Mouse (Mus musculus) MEL (cell line): Measurements from ENCODE around the gene Samd4. TPM values are rescaled to one million over a fixed set of nuclear protein-coding genes. Genes with fewer than 3 reads are reported as not detected.

Experiments used
- DNase-seq: peaks from one replicate; pipeline ENCODE4 v3.0.0; 2011; ENCODE audit warnings: low read depth, low spot score
- H3K27ac ChIP-seq: 2 replicates; pipeline ENCODE4 v1.5.1; 2012; ENCODE audit warnings: low read depth, mild to moderate bottlenecking, control low read depth, low read length, moderate library complexity; ENCODE audit not compliant: control insufficient read depth
- H3K27me3 ChIP-seq, 2 experiments: fragments of 150-350 bp in 1 of 2; sonication (generic) in 1 of 2; 2 replicates each; pipeline ENCODE4 v1.6.1; 2012; ENCODE audit warnings: low read length in 2 of 2, mild to moderate bottlenecking in 2 of 2, improper control_type of control experiment in 1 of 2, moderate library complexity in 1 of 2; ENCODE audit not compliant: insufficient read depth in 2 of 2, control insufficient read depth in 1 of 2
- H3K36me3 ChIP-seq, 2 experiments: 2 replicates each; pipeline ENCODE4 v1.6.1; 2012 to 2014; ENCODE audit warnings: low read length in 2 of 2, improper control_type of control experiment in 1 of 2, inconsistent platforms in 1 of 2, mild to moderate bottlenecking in 1 of 2; ENCODE audit not compliant: insufficient read depth in 2 of 2, control insufficient read depth in 1 of 2
- H3K4me1 ChIP-seq, 2 experiments: fragments of 150-350 bp in 1 of 2; sonication (generic) in 1 of 2; 2 replicates each; pipeline ENCODE4 v1.6.1; 2012; ENCODE audit warnings: low read length in 2 of 2, improper control_type of control experiment in 1 of 2, mild to moderate bottlenecking in 1 of 2; ENCODE audit not compliant: insufficient read depth in 2 of 2, control insufficient read depth in 1 of 2
- H3K4me3 ChIP-seq, 2 experiments: fragments of 150-350 bp in 1 of 2; sonication (generic) in 1 of 2; 2 replicates each; pipeline ENCODE4 v1.5.1; 2012; ENCODE audit warnings: low read depth in 2 of 2, low read length in 2 of 2, mild to moderate bottlenecking in 2 of 2, moderate library complexity in 2 of 2, control low read depth in 1 of 2, improper control_type of control experiment in 1 of 2; ENCODE audit not compliant: control insufficient read depth in 1 of 2, insufficient read depth in 1 of 2
- H3K79me2 ChIP-seq: 2 replicates; pipeline ENCODE4 v1.6.1; 2012; ENCODE audit warnings: mild to moderate bottlenecking, low read length, moderate library complexity; ENCODE audit not compliant: control insufficient read depth, poor library complexity, insufficient read depth
- H3K9ac ChIP-seq: 2 replicates; pipeline ENCODE4 v1.6.1; 2012; ENCODE audit warnings: low read depth, mild to moderate bottlenecking, control low read depth, low read length, moderate library complexity; ENCODE audit not compliant: control insufficient read depth, poor library complexity, severe bottlenecking
- H3K9me3 ChIP-seq: fragments of 150-350 bp; sonication (generic); replicated peaks from 2 replicates; pipeline ENCODE4 v1.6.1; 2012; ENCODE audit warnings: mild to moderate bottlenecking, low read length, improper control_type of control experiment, moderate library complexity; ENCODE audit not compliant: insufficient read depth
- CTCF ChIP-seq, 3 experiments: IDR thresholded peaks in 2 of 3; conservative IDR thresholded peaks in 1 of 3; 2 replicates each; pipeline ENCODE4 v1.5.1; 2011 to 2012; ENCODE audit warnings: low read length in 3 of 3, low read depth in 2 of 3, mild to moderate bottlenecking in 2 of 3, improper control_type of control experiment in 1 of 3, inconsistent platforms in 1 of 3, mixed read lengths in 1 of 3, moderate library complexity in 1 of 3; ENCODE audit not compliant: control insufficient read depth in 1 of 3, insufficient read depth in 1 of 3, poor library complexity in 1 of 3, severe bottlenecking in 1 of 3
- EP300 ChIP-seq, 2 experiments: IDR thresholded peaks; 2 replicates each; pipeline ENCODE4 v1.6.1; 2011; ENCODE audit warnings: improper control_type of control experiment in 2 of 2, low read length in 2 of 2, low read depth in 1 of 2, mild to moderate bottlenecking in 1 of 2
- GABPA ChIP-seq: IDR thresholded peaks from 2 replicates; pipeline ENCODE4 v1.6.1; 2012; ENCODE audit warnings: low read depth, mild to moderate bottlenecking, inconsistent platforms, low read length, improper control_type of control experiment, moderate library complexity
- HCFC1 ChIP-seq: IDR thresholded peaks from 2 replicates; pipeline ENCODE4 v1.6.1; 2012; ENCODE audit warnings: low read depth, mild to moderate bottlenecking, inconsistent platforms, low read length, improper control_type of control experiment, moderate library complexity
- MAZ ChIP-seq: IDR thresholded peaks from 2 replicates; pipeline ENCODE4 v1.6.1; 2012; ENCODE audit warnings: low read depth, mild to moderate bottlenecking, inconsistent platforms, low read length, improper control_type of control experiment
- MEF2A ChIP-seq: IDR thresholded peaks from 2 replicates; pipeline ENCODE4 v1.6.1; 2014; ENCODE audit warnings: low read depth, mild to moderate bottlenecking, inconsistent platforms, low read length, improper control_type of control experiment; ENCODE audit not compliant: poor library complexity, insufficient replicate concordance, severe bottlenecking; ENCODE audit errors: extremely low read depth
- MYB ChIP-seq: IDR thresholded peaks from 2 replicates; pipeline ENCODE4 v1.6.1; 2011; ENCODE audit warnings: mild to moderate bottlenecking, low read depth, low read length, improper control_type of control experiment
- MYC ChIP-seq: IDR thresholded peaks from 2 replicates; pipeline ENCODE4 v1.6.1; 2011; ENCODE audit warnings: low read depth, mild to moderate bottlenecking, low read length, improper control_type of control experiment, moderate library complexity
- NRF1 ChIP-seq: IDR thresholded peaks from 2 replicates; pipeline ENCODE4 v1.6.1; 2014; ENCODE audit warnings: low read depth, mild to moderate bottlenecking, inconsistent platforms, low read length, improper control_type of control experiment, moderate library complexity; ENCODE audit not compliant: poor library complexity, insufficient read depth, severe bottlenecking
- POLR2AphosphoS2 ChIP-seq: IDR thresholded peaks from 2 replicates; pipeline ENCODE4 v1.6.1; 2011; ENCODE audit warnings: low read length, improper control_type of control experiment
- POLR2AphosphoS5 ChIP-seq: IDR thresholded peaks from 2 replicates; pipeline ENCODE4 v1.6.1; 2012; ENCODE audit warnings: low read depth, borderline replicate concordance, mild to moderate bottlenecking, inconsistent platforms, low read length, moderate library complexity, mixed read lengths
- RAD21 ChIP-seq: IDR thresholded peaks from 2 replicates; pipeline ENCODE4 v1.6.1; 2011; ENCODE audit warnings: mild to moderate bottlenecking, low read depth, low read length, improper control_type of control experiment
- RCOR1 ChIP-seq: IDR thresholded peaks from 2 replicates; pipeline ENCODE4 v1.6.1; 2012; ENCODE audit warnings: low read depth, mild to moderate bottlenecking, inconsistent platforms, low read length, improper control_type of control experiment
- SMC3 ChIP-seq: IDR thresholded peaks from 2 replicates; pipeline ENCODE4 v1.6.1; 2011; ENCODE audit warnings: low read depth, low read length, improper control_type of control experiment
- TAL1 ChIP-seq: IDR thresholded peaks from 2 replicates; pipeline ENCODE4 v1.6.1; 2012; ENCODE audit warnings: mild to moderate bottlenecking, inconsistent platforms, low read length, moderate library complexity, mixed read lengths
- UBTF ChIP-seq: IDR thresholded peaks from 2 replicates; pipeline ENCODE4 v1.6.1; 2012; ENCODE audit warnings: low read depth, mild to moderate bottlenecking, inconsistent platforms, low read length, improper control_type of control experiment, moderate library complexity, borderline replicate concordance; ENCODE audit not compliant: insufficient read depth
- USF2 ChIP-seq, 2 experiments: IDR thresholded peaks; 2 replicates each; pipeline ENCODE4 v1.6.1; 2011 to 2012; ENCODE audit warnings: improper control_type of control experiment in 2 of 2, low read length in 2 of 2, borderline replicate concordance in 1 of 2, inconsistent platforms in 1 of 2, low read depth in 1 of 2, mild to moderate bottlenecking in 1 of 2; ENCODE audit not compliant: insufficient read depth in 1 of 2
- ZC3H11A ChIP-seq: IDR thresholded peaks from 2 replicates; pipeline ENCODE4 v1.6.1; 2012; ENCODE audit warnings: low read depth, mild to moderate bottlenecking, inconsistent platforms, low read length, improper control_type of control experiment
- ZKSCAN1 ChIP-seq: IDR thresholded peaks from 2 replicates; pipeline ENCODE4 v1.6.1; 2012; ENCODE audit warnings: low read depth, mild to moderate bottlenecking, inconsistent platforms, low read length, improper control_type of control experiment, moderate library complexity
- ZMIZ1 ChIP-seq: IDR thresholded peaks from 2 replicates; pipeline ENCODE4 v1.6.1; 2012; ENCODE audit warnings: low read depth, mild to moderate bottlenecking, inconsistent platforms, low read length, improper control_type of control experiment, moderate library complexity
- polyA plus RNA-seq, 2 experiments: library from polyadenylated mRNA; stranded (reverse) in 1 of 2; unstranded in 1 of 2; fragments of >175 nt in 1 of 2; fragments of >200 nt in 1 of 2; gene quantifications; 2 replicates each; pipeline versions ENCODE4 v1.2.1 to v1.2.4; 2012; ENCODE audit warnings: low replicate concordance in 2 of 2, low read depth in 1 of 2; ENCODE audit not compliant: insufficient read length in 2 of 2, insufficient read depth in 1 of 2, missing spikeins in 1 of 2
- total RNA-seq: library from RNA; depleted of rRNA; stranded (reverse); fragments of 300-350 nt; gene quantifications from 2 replicates; pipeline ENCODE4 v1.2.3, GENCODE M21; 2012

Samd4 gene
- total and polyA plus RNA-seq, 3 experiments = 0.04 to 0.08 TPM; not detected in 1

- Histone ChIP-seq H3K27me3 (peaks cover 0 to 2% of the 10 kb centered on the region in 2 experiments; a peak in 3 of 4 replicates), H3K9me3 (no peaks in the 10 kb centered on the region), H3K36me3 (no peaks in the 10 kb centered on the region)
These were observed 45.9 kb downstream of the Samd4 start for GRCm38 (mm10) chr14:46928556-46928955.

GRCm38 (mm10) chr14:46932121-46932520 is 49.5 kb downstream of the Samd4 start:
- no peaks in the 10 kb centered on the region; a peak in 1 of 4 replicates for H3K27me3 ChIP-seq
- DNase-seq = no peak
- TF ChIP-seq SMC3 (no peak), USF2 (IDR thresholded peaks at IDR 0.05; ENCODE audit: borderline replicate concordance in 1 of 2, insufficient read depth in 1 of 2, low read depth in 1 of 2, low read length in 2 of 2) (no peak), MAZ (no peak), ZKSCAN1 (no peak), EP300 (IDR thresholded peaks at IDR 0.05; ENCODE audit: low read depth in 1 of 2, low read length in 2 of 2) (no peak), MYC (no peak), MYB (no peak), GABPA (no peak), POLR2AphosphoS2 (no peak), NRF1 (no peak), CTCF (IDR thresholded peaks at IDR 0.05 in 2 of 3, conservative IDR thresholded peaks at IDR 0.05 in 1 of 3; ENCODE audit: control insufficient read depth in 1 of 3, insufficient read depth in 1 of 3, low read depth in 2 of 3, low read length in 3 of 3, poor library complexity in 1 of 3, severe bottlenecking in 1 of 3) (no peak), RCOR1 (no peak), MEF2A (no peak), TAL1 (no peak)
- H3K4me3 ChIP-seq = no peak overlapping the region
- H3K79me2 ChIP-seq = no peaks in the 10 kb centered on the region
- H3K9me3 ChIP-seq = no peaks in the 10 kb centered on the region
- no peaks in the 10 kb centered on the region for H3K36me3 ChIP-seq
- H3K27ac ChIP-seq = no peak overlapping the region
- H3K9ac ChIP-seq = no peak overlapping the region
- H3K4me1 ChIP-seq = no peaks in the 10 kb centered on the region

More at GRCm38 (mm10) chr14:46928556-46928955, 45.9 kb downstream of the Samd4 start:
- no peak overlapping the region for H3K4me3 ChIP-seq
- H3K9ac ChIP-seq = no peak overlapping the region
- no peaks in the 10 kb centered on the region for H3K79me2 ChIP-seq
- TF ChIP-seq RAD21 = no peak
- no peak overlapping the region for H3K27ac ChIP-seq
- no peak for DNase-seq
- H3K4me1 ChIP-seq = no peaks in the 10 kb centered on the region

GRCm38 (mm10) chr14:46932708-46933107 is 50.1 kb downstream of the Samd4 start:
- Histone ChIP-seq H3K79me2 (no peaks in the 10 kb centered on the region), H3K9me3 (no peaks in the 10 kb centered on the region), H3K36me3 (no peaks in the 10 kb centered on the region), H3K4me1 (no peaks in the 10 kb centered on the region), H3K4me3 (no peak overlapping the region), H3K27ac (no peak overlapping the region), H3K9ac (no peak overlapping the region), H3K27me3 (no peaks in the 10 kb centered on the region)
- DNase-seq = no peak
- no peak for TF ChIP-seq RAD21
- no peak for TF ChIP-seq HCFC1
- no peak for TF ChIP-seq ZC3H11A
- TF ChIP-seq UBTF = no peak
- TF ChIP-seq POLR2AphosphoS5 = no peak
- TF ChIP-seq ZMIZ1 = no peak
